Mouse (Mus musculus) midbrain, embryonic 14.5 days (tissue): ENCODE data around the gene Gm28043. TPM values are rescaled to one million over a fixed set of nuclear protein-coding genes. Genes with fewer than 3 reads are reported as not detected.
A peak's percentile ranks its signal among the peaks of the same experiment; 100 is the strongest.

Experiments
- ATAC-seq: fragments of 200-750 bp; cut with Nextera tagmentation; 2 replicates; pipeline ENCODE4 v1.8.0; 2017; ENCODE audit warnings: moderate number of reproducible peaks, moderate library complexity; ENCODE audit not compliant: low FRiP score, low TSS enrichment
- DNase-seq: peaks from one replicate; pipeline ENCODE4 v3.0.0-alpha.2; 2015
- H3K27ac ChIP-seq: fragments of 300-500 bp; sonication (generic); replicated peaks from 2 replicates; pipeline ENCODE4 v1.5.1; 2014; ENCODE audit warnings: mild to moderate bottlenecking, low read depth, low read length, moderate library complexity
- H3K27me3 ChIP-seq: fragments of 300-500 bp; sonication (generic); 2 replicates; pipeline ENCODE4 v1.6.1; 2014; ENCODE audit warnings: low read length, control low read depth, mixed read lengths; ENCODE audit not compliant: control insufficient read depth, insufficient read depth
- H3K36me3 ChIP-seq: fragments of 300-500 bp; sonication (generic); 2 replicates; pipeline ENCODE4 v1.6.1; 2014; ENCODE audit warnings: low read length, control low read depth; ENCODE audit not compliant: control insufficient read depth, insufficient read depth
- H3K4me1 ChIP-seq: fragments of 300-500 bp; sonication (generic); 2 replicates; pipeline ENCODE4 v1.6.1; 2014; ENCODE audit warnings: mild to moderate bottlenecking, antibody characterized with exemption, low read length, control low read depth; ENCODE audit not compliant: control insufficient read depth, insufficient read depth
- H3K4me2 ChIP-seq: fragments of 300-500 bp; sonication (generic); 2 replicates; pipeline ENCODE4 v1.6.1; 2014; ENCODE audit warnings: mild to moderate bottlenecking, low read length, moderate library complexity
- H3K4me3 ChIP-seq: fragments of 300-500 bp; sonication (generic); replicated peaks from 2 replicates; pipeline ENCODE4 v1.5.1; 2014; ENCODE audit warnings: low read depth, low read length
- H3K9ac ChIP-seq: fragments of 300-500 bp; sonication (generic); replicated peaks from 2 replicates; pipeline ENCODE4 v1.6.1; 2014; ENCODE audit warnings: mild to moderate bottlenecking, low read length, moderate library complexity
- H3K9me3 ChIP-seq: fragments of 300-500 bp; sonication (generic); 2 replicates; pipeline ENCODE4 v1.6.1; 2016; ENCODE audit warnings: low read length, control low read depth, mixed read lengths; ENCODE audit not compliant: control insufficient read depth
- WGBS: fragments of 180-500 bp; shearing (Covaris S2); extraction: QIAGEN DNeasy Blood & Tissue Kit; methylation state at CpG from one replicate; pipeline ENCODE4 v1.1.7; 2014; 5-methylcytosine and 5-hydroxymethylcytosine counted together
- polyA plus RNA-seq: library from polyadenylated mRNA; unstranded; fragments of >200 nt; fragmentation: Nextera tagmentation; extraction: Ambion mirVana; gene quantifications from 2 replicates; pipeline ENCODE4 v1.2.1, GENCODE M21; 2014

The Gm28043 gene
- polyA plus RNA-seq, 1 experiment from 2014 or later: 2.9 TPM

GRCm38 (mm10) chr17:29680174-29680573 lies 65.5 kb downstream of the Gm28043 start:
- H3K27ac ChIP-seq: no peak overlapping the region
- ATAC-seq: no peak; the same call in 1 of the 2 replicates

GRCm38 (mm10) chr17:29680921-29681320 lies 66.2 kb downstream of the Gm28043 start:
- H3K4me3 ChIP-seq: no peak overlapping the region
- WGBS: 92% methylated on average over 2 of the region's 2 CpGs
- H3K27ac ChIP-seq: no peak overlapping the region
- H3K9me3 ChIP-seq: no peaks in the 10 kb centered on the region
- peaks cover 94% of the 10 kb centered on the region for H3K36me3 ChIP-seq
- H3K27me3 ChIP-seq: no peaks in the 10 kb centered on the region
- ATAC-seq (no peak), DNase-seq (no peak)
- no peaks in the 10 kb centered on the region for H3K4me1 ChIP-seq
- no peak overlapping the region for H3K4me2 ChIP-seq
- H3K9ac ChIP-seq: no peak overlapping the region

More at GRCm38 (mm10) chr17:29680174-29680573, 65.5 kb downstream of the Gm28043 start:
- H3K36me3 ChIP-seq: peaks cover 94% of the 10 kb centered on the region
- H3K4me2 ChIP-seq: no peak overlapping the region
- H3K4me3 ChIP-seq: no peak overlapping the region
- H3K9me3 ChIP-seq: no peaks in the 10 kb centered on the region
- 73% methylated on average over 2 of the region's 2 CpGs for WGBS
- peak; percentile 61 for DNase-seq
- H3K27me3 ChIP-seq: no peaks in the 10 kb centered on the region
- H3K9ac ChIP-seq: no peak overlapping the region
- H3K4me1 ChIP-seq: no peaks in the 10 kb centered on the region

DNA sequence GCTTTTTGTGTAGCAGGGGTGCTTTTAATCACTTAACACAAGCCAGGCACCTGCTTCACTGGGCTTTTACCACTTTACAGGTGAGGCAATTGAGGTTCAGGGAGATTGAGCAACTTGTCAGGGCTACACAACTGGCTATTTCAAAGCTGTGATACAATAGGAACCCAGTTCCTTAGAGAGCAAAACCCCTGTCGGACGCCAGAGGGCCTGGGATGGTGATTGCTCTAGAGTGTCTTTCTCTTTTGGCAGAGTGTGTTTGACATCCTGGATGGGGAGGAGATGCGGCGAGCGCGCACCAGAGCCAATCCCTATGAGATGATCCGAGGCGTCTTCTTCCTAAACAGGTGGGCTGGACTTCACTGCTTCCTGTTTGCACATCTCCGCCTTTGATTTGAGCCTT lies 67.0 kb downstream of the Gm28043 start:
- Histone ChIP-seq H3K9me3 (no peaks in the 10 kb centered on the region), H3K36me3 (peaks cover 94% of the 10 kb centered on the region), H3K4me2 (no peak overlapping the region), H3K4me3 (no peak overlapping the region), H3K27ac (no peak overlapping the region), H3K4me1 (no peaks in the 10 kb centered on the region), H3K9ac (no peak overlapping the region), H3K27me3 (no peaks in the 10 kb centered on the region)
- WGBS: 95% methylated on average over 9 of the region's 9 CpGs
- ATAC-seq: no peak
- DNase-seq: no peak

GRCm38 (mm10) chr17:29682261-29682660 lies 67.6 kb downstream of the Gm28043 start:
- Histone ChIP-seq H3K36me3 (peaks cover 94% of the 10 kb centered on the region), H3K27me3 (no peaks in the 10 kb centered on the region), H3K4me1 (no peaks in the 10 kb centered on the region), H3K4me3 (no peak overlapping the region), H3K9ac (no peak overlapping the region), H3K27ac (no peak overlapping the region), H3K9me3 (no peaks in the 10 kb centered on the region), H3K4me2 (no peak overlapping the region)
- WGBS: 85% methylated on average over 7 of the region's 7 CpGs
- DNase-seq: no peak
- no peak for ATAC-seq

DNA sequence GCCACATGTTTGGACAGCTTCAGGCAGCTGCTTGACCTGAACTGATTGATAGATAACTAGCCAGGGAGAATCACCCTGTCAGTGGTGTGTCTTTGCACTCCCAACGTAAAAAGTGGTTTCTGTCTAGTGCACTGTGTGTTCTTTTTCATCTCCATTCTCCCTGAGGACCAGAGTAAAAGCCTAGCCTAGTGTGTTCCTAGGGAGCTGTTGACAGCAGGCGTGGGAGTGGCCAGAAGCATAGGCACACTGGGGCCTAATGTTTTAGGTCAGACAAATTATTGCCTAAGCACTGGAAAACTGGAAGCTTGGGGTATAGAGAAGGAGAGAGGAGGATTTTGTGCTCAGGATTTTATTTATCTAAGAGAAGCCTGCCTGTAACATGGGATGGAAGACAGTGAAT lies 68.5 kb downstream of the Gm28043 start:
- Histone ChIP-seq H3K36me3 (peaks cover 94% of the 10 kb centered on the region), H3K4me3 (no peak overlapping the region), H3K9me3 (no peaks in the 10 kb centered on the region), H3K4me1 (no peaks in the 10 kb centered on the region), H3K9ac (no peak overlapping the region), H3K4me2 (no peak overlapping the region), H3K27ac (no peak overlapping the region), H3K27me3 (no peaks in the 10 kb centered on the region)
- DNase-seq (no peak), ATAC-seq (no peak)
- 80% methylated on average over 2 of the region's 2 CpGs for whole genome bisulfite sequencing

GRCm38 (mm10) chr17:29684275-29684674 lies 69.6 kb downstream of the Gm28043 start:
- Histone ChIP-seq H3K27me3 (no peaks in the 10 kb centered on the region), H3K4me2 (no peak overlapping the region), H3K36me3 (peaks cover 89% of the 10 kb centered on the region), H3K9ac (no peak overlapping the region), H3K4me1 (no peaks in the 10 kb centered on the region), H3K9me3 (no peaks in the 10 kb centered on the region), H3K4me3 (no peak overlapping the region), H3K27ac (no peak overlapping the region)
- DNase-seq (no peak), ATAC-seq (no peak)
- 92% methylated on average over 4 of the region's 4 CpGs for WGBS

DNA sequence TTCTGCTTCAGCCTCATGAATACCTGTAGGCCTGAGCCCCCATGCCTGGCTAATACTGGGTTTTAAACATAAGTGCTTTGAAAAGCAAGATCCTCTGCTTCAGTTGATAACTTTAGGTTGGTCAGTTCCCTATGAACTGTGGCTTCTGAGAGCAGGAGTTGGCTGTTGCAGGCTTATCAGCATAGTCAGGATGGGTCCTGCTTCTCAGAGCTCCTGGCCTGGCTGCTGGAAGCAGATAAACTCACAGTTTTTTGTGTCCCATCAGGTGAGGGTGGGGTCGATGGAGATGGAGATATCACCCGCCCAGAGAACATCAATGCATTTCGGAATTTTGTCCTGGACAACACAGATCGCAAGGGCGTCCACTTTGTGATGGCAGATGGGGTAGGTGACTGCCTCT lies 72.1 kb downstream of the Gm28043 start:
- no peaks in the 10 kb centered on the region for H3K9me3 ChIP-seq
- 96% methylated on average over 5 of the region's 5 CpGs for WGBS
- no peak overlapping the region for H3K27ac ChIP-seq
- H3K36me3 ChIP-seq: peaks cover 92% of the 10 kb centered on the region
- H3K4me2 ChIP-seq: no peak overlapping the region
- no peak overlapping the region for H3K4me3 ChIP-seq
- H3K9ac ChIP-seq: no peak overlapping the region
- no peaks in the 10 kb centered on the region for H3K27me3 ChIP-seq
- DNase-seq: no peak
- no peak for ATAC-seq
- no peaks in the 10 kb centered on the region for H3K4me1 ChIP-seq

DNA sequence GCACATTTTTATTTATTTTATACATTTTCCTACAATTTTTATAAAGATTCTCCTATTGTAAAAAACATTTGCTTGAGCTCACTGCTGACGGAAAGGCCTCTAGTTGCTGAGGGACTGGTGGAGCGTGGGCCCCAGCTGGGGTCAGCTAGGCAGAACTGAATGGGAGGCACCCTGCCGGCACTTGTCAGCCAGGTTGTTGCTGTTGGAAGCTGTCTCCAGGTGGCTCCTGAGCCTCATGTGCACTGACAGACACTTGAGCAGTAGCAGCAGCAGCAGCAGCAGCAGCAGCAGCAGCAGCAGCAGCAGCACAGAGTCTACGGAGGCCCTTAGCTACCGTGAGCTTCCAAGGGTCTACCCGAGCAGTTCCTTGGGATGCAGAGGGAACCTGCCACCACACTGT lies 72.7 kb downstream of the Gm28043 start:
- Histone ChIP-seq H3K4me2 (no peak overlapping the region), H3K36me3 (peaks cover 86% of the 10 kb centered on the region), H3K9ac (no peak overlapping the region), H3K27me3 (no peaks in the 10 kb centered on the region), H3K4me1 (no peaks in the 10 kb centered on the region), H3K4me3 (no peak overlapping the region), H3K27ac (no peak overlapping the region), H3K9me3 (no peaks in the 10 kb centered on the region)
- WGBS: 75% methylated on average over 6 of the region's 6 CpGs
- ATAC-seq (no peak), DNase-seq (no peak)

- Histone ChIP-seq H3K9ac (no peak overlapping the region), H3K4me1 (no peaks in the 10 kb centered on the region), H3K4me3 (no peak overlapping the region), H3K36me3 (peaks cover 81% of the 10 kb centered on the region), H3K9me3 (no peaks in the 10 kb centered on the region), H3K27ac (no peak overlapping the region), H3K27me3 (no peaks in the 10 kb centered on the region), H3K4me2 (no peak overlapping the region)
- 94% methylated on average over 10 of the region's 10 CpGs for WGBS
- ATAC-seq (no peak), DNase-seq (no peak)
Observed at GRCm38 (mm10) chr17:29688610-29689009, 73.9 kb downstream of the Gm28043 start.
